Mouse (Mus musculus): ENCODE data around the gene Lrsam1. TPM values are rescaled to one million over a fixed set of nuclear protein-coding genes. Genes with fewer than 3 reads are reported as not detected.

The Lrsam1 gene
- polyA plus RNA-seq, 1 experiment from 2014 or later = 16.6 TPM

DNA sequence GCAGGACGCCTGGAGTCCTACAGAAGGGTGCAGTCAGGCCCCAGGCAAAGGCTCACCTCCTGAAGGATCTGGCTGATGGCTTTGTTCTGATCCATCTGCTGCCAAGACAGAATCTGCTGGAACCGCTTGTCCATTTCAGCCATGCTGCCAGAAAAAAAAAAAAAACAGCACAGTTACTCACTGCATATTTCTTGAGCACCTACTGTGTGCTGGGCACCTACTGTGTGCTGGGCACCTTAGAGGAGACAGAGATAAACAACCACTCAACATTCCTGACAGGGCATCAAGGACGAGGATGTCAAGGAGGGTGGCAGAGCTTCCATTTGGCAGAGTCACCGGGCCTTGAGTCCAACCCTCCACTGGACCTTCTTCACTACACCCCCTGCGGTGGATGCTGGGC, 22.7 kb downstream of the Lrsam1 start:
- no peak overlapping the region for H3K27ac ChIP-seq
- peaks cover 59% of the 10 kb centered on the region for H3K36me3 ChIP-seq (replicated peaks)
- H3K4me3 ChIP-seq (replicated peaks) = no peak overlapping the region
- no peaks in the 10 kb centered on the region for H3K9me3 ChIP-seq
- ATAC-seq (ENCODE audit: low FRiP score) = no peak
- H3K9ac ChIP-seq = no peak overlapping the region
- WGBS = 89% methylated on average over 5 of the region's 5 CpGs
- no peaks in the 10 kb centered on the region for H3K4me1 ChIP-seq
- H3K4me2 ChIP-seq = no peak overlapping the region
- H3K27me3 ChIP-seq = no peaks in the 10 kb centered on the region

DNA sequence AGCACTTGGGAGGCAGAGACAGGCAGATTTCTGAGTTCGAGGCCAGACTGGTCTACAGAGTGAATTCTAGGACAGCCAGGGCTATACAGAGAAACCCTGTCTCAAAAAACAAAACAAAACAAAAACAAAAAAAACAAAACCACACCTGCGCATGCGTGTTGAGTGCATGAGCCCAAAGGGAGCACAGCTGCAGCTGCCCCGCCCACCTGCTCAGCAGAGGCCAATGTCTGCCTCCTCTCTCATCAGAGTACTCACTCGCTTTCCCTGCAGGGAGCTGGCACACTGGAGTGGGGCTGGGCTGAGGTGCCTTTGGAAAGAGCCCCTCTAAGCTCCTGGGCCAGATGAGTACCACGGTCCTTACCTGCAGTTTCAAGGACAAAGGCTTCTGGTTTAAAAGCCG, 29.7 kb downstream of the Lrsam1 start:
- no peak overlapping the region for H3K4me2 ChIP-seq
- no peaks in the 10 kb centered on the region for H3K9me3 ChIP-seq
- no peaks in the 10 kb centered on the region for H3K27me3 ChIP-seq
- no peak overlapping the region for H3K27ac ChIP-seq
- no peak overlapping the region for H3K4me3 ChIP-seq (replicated peaks)
- H3K36me3 ChIP-seq (replicated peaks) = peaks cover 36% of the 10 kb centered on the region
- no peaks in the 10 kb centered on the region for H3K4me1 ChIP-seq
- no peak overlapping the region for H3K9ac ChIP-seq
- ATAC-seq (ENCODE audit: low FRiP score) = no peak
- WGBS = 79% methylated on average over 7 of the region's 7 CpGs

DNA sequence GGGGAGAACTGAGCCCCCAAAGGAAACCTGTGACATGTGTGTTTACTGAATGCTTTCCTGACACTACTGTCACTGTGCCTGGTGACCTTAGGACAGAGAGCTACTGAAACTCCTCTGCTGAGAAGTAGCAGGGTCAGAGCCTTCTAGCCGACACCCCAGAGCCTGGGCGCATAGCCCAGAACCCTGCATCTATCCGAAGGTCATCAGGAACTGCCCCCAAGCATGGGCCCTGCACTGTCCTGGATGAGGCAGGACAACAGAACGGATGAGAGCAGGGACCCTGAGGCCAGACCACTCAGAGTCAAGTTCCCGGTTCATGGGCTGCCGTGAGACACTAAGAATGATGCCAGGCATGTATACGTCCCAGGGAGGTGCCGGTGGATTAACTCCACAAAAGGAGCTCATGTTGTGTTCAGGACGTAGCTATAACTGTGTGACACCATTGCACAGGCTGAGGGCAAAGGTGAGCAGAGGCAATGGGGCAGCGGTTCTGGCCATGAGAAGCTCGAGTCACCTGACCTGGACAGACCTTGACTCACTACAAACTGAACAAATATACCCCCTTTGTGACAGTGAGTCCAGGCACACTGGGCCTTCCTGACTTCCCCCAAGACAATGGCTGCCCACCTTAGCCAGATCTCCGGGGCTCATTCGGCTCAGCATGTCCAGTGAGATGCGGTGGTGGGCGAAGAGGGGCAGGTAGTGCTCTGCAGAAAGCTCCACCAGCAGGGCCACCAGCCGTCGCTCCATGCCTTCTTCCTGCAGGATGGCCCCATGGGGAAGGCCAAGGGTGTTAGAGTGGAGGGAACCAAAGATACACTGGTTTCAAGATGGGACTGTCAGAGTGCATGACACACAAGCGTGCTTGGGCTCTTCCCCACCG, 32.2 kb downstream of the Lrsam1 start:
- H3K4me3 ChIP-seq (replicated peaks) = no peak overlapping the region
- H3K27me3 ChIP-seq = no peaks in the 10 kb centered on the region
- no peaks in the 10 kb centered on the region for H3K4me1 ChIP-seq
- no peaks in the 10 kb centered on the region for H3K9me3 ChIP-seq
- no peak overlapping the region for H3K9ac ChIP-seq
- H3K27ac ChIP-seq = no peak overlapping the region
- H3K36me3 ChIP-seq (replicated peaks) = peaks cover 27% of the 10 kb centered on the region
- ATAC-seq (ENCODE audit: low FRiP score) = no peak
- no peak overlapping the region for H3K4me2 ChIP-seq
- WGBS = 89% methylated on average over 19 of the region's 19 CpGs

DNA sequence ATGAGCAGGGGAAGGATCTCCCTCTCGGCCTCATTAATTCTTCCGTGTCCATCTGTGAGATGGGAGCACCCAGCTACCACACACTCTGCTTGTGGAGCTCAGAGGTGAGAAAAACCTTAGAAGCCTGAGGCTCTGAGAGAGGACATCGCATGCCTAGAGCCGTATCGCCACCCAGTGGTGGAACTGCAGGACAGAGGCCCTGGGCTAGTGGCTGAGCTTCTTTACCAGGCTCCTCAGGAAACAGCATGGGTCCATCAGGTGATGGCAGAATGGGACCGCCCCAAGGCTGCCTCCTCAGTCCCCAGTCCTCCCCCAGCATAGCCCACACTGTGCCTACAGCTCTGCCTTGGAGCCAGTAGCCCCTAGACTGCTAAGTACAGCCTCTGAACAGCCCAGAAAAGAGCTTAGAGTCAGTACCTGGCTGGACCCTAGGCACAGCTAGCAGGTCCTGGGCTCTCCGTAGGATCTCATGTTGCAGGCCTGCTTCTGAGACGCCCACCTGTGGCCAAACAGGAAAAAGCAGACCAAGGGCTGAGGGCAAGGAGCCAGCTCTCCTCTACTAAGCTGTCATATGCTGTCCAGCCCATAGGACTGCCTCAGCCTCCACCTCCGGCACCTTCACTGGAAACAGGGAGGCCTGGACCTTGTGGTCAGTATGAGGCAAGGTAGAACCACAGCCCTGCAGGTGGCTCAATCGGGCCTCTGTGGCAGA, 33.0 kb downstream of the Lrsam1 start:
- peak; percentile 66 for ATAC-seq (ENCODE audit: low FRiP score)
- H3K27ac ChIP-seq = no peak overlapping the region
- no peaks in the 10 kb centered on the region for H3K9me3 ChIP-seq
- 34% methylated on average over 10 of the region's 10 CpGs for WGBS
- no peaks in the 10 kb centered on the region for H3K4me1 ChIP-seq
- H3K27me3 ChIP-seq = no peaks in the 10 kb centered on the region
- H3K4me3 ChIP-seq (replicated peaks) = no peak overlapping the region
- no peak overlapping the region for H3K9ac ChIP-seq
- H3K36me3 ChIP-seq (replicated peaks) = peaks cover 32% of the 10 kb centered on the region
- no peak overlapping the region for H3K4me2 ChIP-seq

DNA sequence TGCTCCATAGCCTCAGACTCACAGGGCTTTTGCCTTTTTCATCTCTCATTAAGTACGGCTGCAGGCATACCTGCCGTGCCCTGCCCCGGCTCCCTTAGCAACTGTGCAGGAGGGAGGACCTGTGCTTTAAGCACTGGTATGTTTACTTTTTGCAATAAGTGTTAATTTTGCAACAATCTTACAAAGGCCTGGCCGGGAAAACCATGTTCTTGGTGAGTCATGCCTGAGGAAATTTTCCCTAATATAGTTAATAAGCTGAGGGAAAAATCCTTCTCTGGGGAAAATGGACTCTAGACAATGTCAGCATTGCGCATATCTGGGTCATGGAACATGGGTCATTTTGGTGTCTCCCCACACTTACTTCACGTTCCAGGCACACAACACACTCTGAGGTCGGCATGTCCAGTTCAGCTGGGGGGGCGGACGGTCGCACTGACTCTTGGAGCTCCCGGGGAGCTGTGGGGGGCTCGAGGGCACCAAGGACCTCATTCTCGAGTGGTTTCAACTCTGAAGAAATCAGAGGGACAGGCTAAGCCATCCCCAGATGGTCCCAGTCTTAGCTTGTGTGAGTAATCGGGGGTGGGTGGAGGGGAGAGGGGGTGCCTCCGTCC, 33.7 kb downstream of the Lrsam1 start:
- 78% methylated on average over 15 of the region's 15 CpGs for WGBS
- Histone ChIP-seq H3K27ac (no peak overlapping the region), H3K4me1 (no peaks in the 10 kb centered on the region)

DNA sequence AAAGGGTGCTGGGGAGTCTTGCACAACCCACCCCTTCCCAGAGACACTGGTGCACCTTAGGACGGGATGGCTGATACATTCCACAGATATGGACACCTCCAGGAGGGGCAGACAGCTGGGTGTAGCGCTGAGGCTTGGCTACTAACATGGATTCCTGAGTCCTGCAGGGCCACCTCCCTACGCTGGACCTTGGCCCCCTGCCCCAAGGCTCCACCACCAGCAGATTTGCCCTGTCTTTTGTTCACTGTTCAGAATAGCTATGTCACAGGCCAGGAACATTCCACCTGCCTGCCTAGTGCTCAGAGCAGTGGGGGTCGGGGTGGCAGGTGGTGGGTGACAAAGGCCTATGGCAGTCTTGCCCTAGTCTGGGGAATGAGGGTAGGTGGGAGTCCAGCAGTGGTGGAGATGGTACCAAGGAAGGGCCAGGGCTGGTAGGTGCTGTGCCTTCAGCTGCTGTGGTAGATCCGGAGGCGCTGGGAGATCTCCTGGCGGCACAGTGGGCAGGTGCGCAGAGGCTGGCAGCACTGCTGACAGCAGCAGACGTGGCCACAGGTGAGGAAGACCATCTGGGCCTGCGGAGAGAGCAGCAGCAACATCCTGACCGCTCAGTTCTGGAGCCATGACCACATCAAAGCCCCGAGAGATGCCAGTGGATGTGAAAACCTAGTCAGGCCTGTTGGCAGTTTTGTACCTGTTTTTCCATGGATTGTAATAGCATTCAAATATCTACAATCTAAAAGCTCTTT, 34.9 kb downstream of the Lrsam1 start:
- 94% methylated on average over 12 of the region's 12 CpGs for WGBS
- Histone ChIP-seq H3K27ac (no peak overlapping the region), H3K4me1 (no peaks in the 10 kb centered on the region), H3K9ac (no peak overlapping the region), H3K4me3 (replicated peaks) (no peak overlapping the region), H3K9me3 (no peaks in the 10 kb centered on the region), H3K27me3 (no peaks in the 10 kb centered on the region), H3K36me3 (replicated peaks) (peaks cover 38% of the 10 kb centered on the region), H3K4me2 (no peak overlapping the region)
- ATAC-seq (ENCODE audit: low FRiP score) = no peak

More for the DNA sequence above, 33.7 kb downstream of the Lrsam1 start:
- H3K27me3 ChIP-seq = no peaks in the 10 kb centered on the region
- H3K4me2 ChIP-seq = no peak overlapping the region
- H3K36me3 ChIP-seq (replicated peaks) = peaks cover 34% of the 10 kb centered on the region
- no peaks in the 10 kb centered on the region for H3K9me3 ChIP-seq
- H3K9ac ChIP-seq = no peak overlapping the region
- no peak for ATAC-seq (ENCODE audit: low FRiP score)
- H3K4me3 ChIP-seq (replicated peaks) = no peak overlapping the region

DNA sequence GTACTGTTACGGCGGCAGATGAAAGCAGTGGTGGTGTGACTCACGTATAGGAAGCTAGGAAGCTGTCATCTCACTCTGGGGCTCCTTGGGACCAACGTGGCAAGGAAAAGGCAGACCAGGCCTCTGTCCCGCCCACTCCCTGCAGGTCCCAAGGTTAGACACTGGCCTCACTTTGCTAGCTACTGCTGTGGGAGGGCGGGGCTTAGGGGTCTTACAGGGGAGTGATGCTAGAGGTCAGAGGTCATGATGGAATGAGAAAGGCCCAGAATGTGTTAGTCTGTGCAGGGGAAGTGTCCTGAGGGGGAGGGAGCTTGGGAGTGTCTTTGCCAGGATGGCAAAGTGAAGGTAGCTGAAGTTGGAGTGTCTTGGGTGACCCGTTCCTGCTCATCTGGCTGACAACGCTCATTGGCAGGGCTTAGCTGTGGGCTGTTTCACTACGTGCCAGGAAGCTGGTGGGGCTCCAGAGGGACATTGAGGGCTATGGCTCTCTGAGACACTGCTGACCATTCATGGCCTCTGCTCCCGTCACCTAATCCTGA, 37.0 kb downstream of the Lrsam1 start:
- Histone ChIP-seq H3K9me3 (no peaks in the 10 kb centered on the region), H3K4me2 (no peak overlapping the region), H3K4me1 (no peaks in the 10 kb centered on the region), H3K27ac (no peak overlapping the region), H3K36me3 (replicated peaks) (peaks cover 45% of the 10 kb centered on the region), H3K4me3 (replicated peaks) (no peak overlapping the region), H3K9ac (no peak overlapping the region), H3K27me3 (no peaks in the 10 kb centered on the region)
- ATAC-seq (ENCODE audit: low FRiP score) = no peak
- WGBS = 75% methylated on average over 10 of the region's 10 CpGs

DNA sequence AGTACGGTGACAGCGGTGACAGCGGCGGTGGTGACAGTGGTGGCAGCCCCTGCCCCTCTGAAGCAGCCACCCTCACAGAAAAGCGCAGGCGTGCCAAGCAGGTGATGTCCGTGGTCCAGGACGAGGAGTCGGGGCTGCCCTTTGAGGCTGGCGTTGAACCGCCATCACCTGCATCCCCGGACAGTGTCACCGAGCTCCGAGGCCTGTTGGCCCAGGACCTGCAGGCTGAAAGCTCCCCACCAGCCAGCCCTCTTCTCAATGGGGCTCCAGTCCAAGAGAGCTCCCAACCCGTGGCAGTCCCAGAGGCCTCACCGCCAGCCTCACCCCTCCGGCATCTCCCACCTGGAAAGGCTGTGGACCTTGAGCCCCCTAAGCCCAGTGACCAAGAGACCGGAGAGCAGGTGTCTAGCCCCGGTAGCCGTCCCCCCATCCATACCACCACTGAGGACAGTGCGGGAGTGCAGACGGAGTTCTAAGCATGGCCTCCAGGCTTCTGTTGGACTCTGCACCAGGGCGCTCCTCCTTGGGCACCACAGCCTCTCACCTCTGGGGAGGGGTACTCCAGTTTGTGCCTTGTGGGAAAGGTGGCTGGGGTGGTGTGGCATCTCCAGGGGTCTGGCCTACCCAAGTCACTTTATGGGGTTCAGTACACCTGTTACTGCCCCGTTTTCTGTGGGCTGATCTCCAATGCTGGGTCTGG, 37.7 kb downstream of the Lrsam1 start:
- H3K27ac ChIP-seq = no peak overlapping the region
- H3K9ac ChIP-seq = no peak overlapping the region
- no peak overlapping the region for H3K4me2 ChIP-seq
- H3K36me3 ChIP-seq (replicated peaks) = peaks cover 50% of the 10 kb centered on the region
- H3K27me3 ChIP-seq = no peaks in the 10 kb centered on the region
- H3K4me1 ChIP-seq = no peaks in the 10 kb centered on the region
- no peaks in the 10 kb centered on the region for H3K9me3 ChIP-seq
- 90% methylated on average over 24 of the region's 24 CpGs for WGBS
- no peak overlapping the region for H3K4me3 ChIP-seq (replicated peaks)
- no peak for ATAC-seq (ENCODE audit: low FRiP score)

DNA sequence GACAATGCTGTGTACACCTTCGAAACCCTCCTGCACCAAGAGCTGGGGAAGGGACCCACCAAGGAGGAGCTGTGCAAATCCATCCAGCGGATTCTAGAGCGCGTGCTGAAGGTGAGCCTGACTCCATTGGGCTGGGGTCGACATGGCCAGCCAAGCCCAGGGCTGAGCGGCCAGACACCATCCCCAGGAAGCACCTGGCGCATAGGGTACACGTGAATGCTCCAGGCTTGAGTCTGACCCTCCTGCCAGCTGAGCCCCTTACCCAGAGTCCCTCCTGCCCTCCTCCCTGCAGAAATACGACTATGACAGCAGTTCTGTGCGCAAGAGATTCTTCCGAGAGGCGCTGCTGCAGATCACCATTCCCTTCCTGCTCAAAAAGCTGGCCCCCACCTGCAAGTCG, 38.9 kb downstream of the Lrsam1 start:
- H3K9ac ChIP-seq = no peak overlapping the region
- no peaks in the 10 kb centered on the region for H3K4me1 ChIP-seq
- peaks cover 50% of the 10 kb centered on the region for H3K36me3 ChIP-seq (replicated peaks)
- WGBS = 89% methylated on average over 13 of the region's 13 CpGs
- no peaks in the 10 kb centered on the region for H3K9me3 ChIP-seq
- no peak overlapping the region for H3K4me3 ChIP-seq (replicated peaks)
- no peak overlapping the region for H3K27ac ChIP-seq
- no peak for ATAC-seq (ENCODE audit: low FRiP score)
- no peaks in the 10 kb centered on the region for H3K27me3 ChIP-seq
- H3K4me2 ChIP-seq = no peak overlapping the region

DNA sequence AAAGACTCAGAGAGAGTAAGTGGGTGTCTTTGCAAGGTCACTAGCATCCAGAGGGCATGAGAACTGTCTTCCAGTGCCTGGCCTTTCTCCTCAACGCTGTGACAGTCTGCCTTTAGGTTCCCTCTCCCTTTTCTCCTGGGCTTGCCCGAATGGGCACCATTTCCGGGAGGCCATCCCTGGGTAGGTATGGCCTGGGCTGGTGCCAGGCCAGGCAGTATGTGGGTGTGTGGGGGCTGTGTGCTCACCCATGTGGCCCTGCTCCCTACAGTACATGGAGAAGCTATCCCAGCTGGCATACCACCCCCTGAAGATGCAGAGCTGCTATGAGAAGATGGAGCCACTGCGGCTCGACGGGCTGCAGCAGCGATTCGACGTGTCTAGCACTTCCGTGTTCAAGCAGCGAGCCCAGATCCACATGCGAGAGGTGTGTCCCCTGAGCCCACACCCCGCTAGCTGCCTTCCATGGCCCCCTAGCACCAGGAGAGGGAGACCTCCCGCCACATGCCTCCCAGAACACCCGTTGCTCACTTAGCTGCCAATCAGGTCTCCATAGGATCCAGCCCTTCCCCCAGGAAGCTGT, 39.5 kb downstream of the Lrsam1 start:
- WGBS = 87% methylated on average over 15 of the region's 15 CpGs
- Histone ChIP-seq H3K4me1 (no peaks in the 10 kb centered on the region), H3K27ac (no peak overlapping the region), H3K9me3 (no peaks in the 10 kb centered on the region), H3K36me3 (replicated peaks) (peaks cover 50% of the 10 kb centered on the region), H3K4me2 (no peak overlapping the region), H3K9ac (no peak overlapping the region), H3K4me3 (replicated peaks) (no peak overlapping the region), H3K27me3 (no peaks in the 10 kb centered on the region)
- ATAC-seq (ENCODE audit: low FRiP score) = no peak

DNA sequence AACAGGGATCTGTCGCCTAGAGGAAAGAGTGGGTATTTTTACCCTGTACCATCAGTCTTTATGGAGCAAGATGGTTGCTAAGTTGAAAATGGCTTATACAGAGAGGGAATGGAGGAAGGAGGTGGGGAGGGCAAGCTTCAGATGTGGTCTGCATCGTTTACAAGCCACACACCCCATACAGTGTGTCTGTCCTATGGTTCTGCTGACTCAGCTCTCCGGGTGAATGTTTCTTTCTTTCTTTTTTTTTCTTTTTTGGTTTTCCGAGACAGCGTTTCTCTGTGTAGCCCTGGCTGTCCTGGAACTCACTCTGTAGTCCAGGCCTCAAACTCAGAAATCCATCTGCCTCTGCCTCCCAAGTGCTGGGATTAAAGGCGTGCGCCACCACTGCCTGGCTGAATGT, 40.2 kb downstream of the Lrsam1 start:
- WGBS = 87% methylated on average over 7 of the region's 7 CpGs
- no peak overlapping the region for H3K4me2 ChIP-seq
- peaks cover 50% of the 10 kb centered on the region for H3K36me3 ChIP-seq (replicated peaks)
- no peaks in the 10 kb centered on the region for H3K9me3 ChIP-seq
- no peak for ATAC-seq (ENCODE audit: low FRiP score)
- H3K9ac ChIP-seq = no peak overlapping the region
- no peaks in the 10 kb centered on the region for H3K27me3 ChIP-seq
- H3K4me3 ChIP-seq (replicated peaks) = no peak overlapping the region
- H3K27ac ChIP-seq = no peak overlapping the region
- H3K4me1 ChIP-seq = no peaks in the 10 kb centered on the region

Measured in forebrain, embryonic 12.5 days (tissue).